Mouse (Mus musculus) testis, adult 2 months (tissue): ENCODE data around the gene Cd24a.

Experiments used
- CTCF ChIP-seq: fragments of 200-500 bp; IDR thresholded peaks from 2 replicates; pipeline ENCODE4 v1.5.1; 2012; ENCODE audit warnings: low read depth, mild to moderate bottlenecking, inconsistent platforms, low read length, moderate library complexity; ENCODE audit not compliant: control insufficient read depth, insufficient read depth, insufficient replicate concordance
- POLR2A ChIP-seq: fragments of 200-500 bp; IDR thresholded peaks from 2 replicates; pipeline ENCODE4 v1.6.1; 2012; ENCODE audit warnings: low read depth, mild to moderate bottlenecking, inconsistent platforms, low read length, moderate library complexity; ENCODE audit not compliant: control insufficient read depth

DNA sequence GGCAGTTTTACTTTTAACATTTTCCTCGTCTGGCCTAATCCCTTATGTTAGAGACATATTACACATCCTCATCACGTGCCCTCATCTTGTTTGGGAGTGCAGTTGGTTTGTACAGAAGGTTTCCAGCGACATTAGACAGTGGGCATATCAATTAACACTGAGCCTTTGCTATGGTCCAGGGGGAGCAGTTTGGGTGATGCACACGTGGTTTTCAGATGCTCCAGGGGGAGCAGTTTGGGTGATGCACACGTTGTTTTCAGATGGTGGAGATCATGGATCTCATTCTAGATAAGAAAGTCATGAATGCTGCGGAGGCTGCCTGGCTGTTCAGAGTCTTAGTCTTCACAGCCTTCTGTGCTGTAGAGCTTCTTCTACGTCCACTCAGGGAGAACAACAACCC lies 27.8 kb downstream of the Cd24a start:
- TF ChIP-seq POLR2A (no peak), CTCF (no peak)
